Mouse (Mus musculus) forebrain, embryonic 15.5 days (tissue): ENCODE results near the gene Irf7. TPM values are rescaled to one million over a fixed set of nuclear protein-coding genes. Genes with fewer than 3 reads are reported as not detected.

Experiments
- ATAC-seq: fragments of 200-750 bp; cut with Nextera tagmentation; replicated peaks from 2 replicates; pipeline ENCODE4 v1.8.0; 2017; ENCODE audit warnings: mild to moderate bottlenecking, moderate TSS enrichment, moderate library complexity
- H3K27ac ChIP-seq: fragments of 300-500 bp; sonication (generic); replicated peaks from 2 replicates; pipeline ENCODE4 v1.5.1; 2015; ENCODE audit warnings: mild to moderate bottlenecking, inconsistent platforms
- H3K27me3 ChIP-seq: fragments of 300-500 bp; sonication (generic); 2 replicates; pipeline ENCODE4 v1.6.1; 2015; ENCODE audit warnings: inconsistent platforms
- H3K36me3 ChIP-seq: fragments of 300-500 bp; sonication (generic); 2 replicates; pipeline ENCODE4 v1.6.1; 2015; ENCODE audit warnings: mild to moderate bottlenecking, inconsistent platforms
- H3K4me1 ChIP-seq: fragments of 300-500 bp; sonication (generic); 2 replicates; pipeline ENCODE4 v1.6.1; 2015; ENCODE audit warnings: inconsistent platforms
- H3K4me2 ChIP-seq: fragments of 300-500 bp; sonication (generic); replicated peaks from 2 replicates; pipeline ENCODE4 v1.6.1; 2015; ENCODE audit warnings: mild to moderate bottlenecking, inconsistent platforms
- H3K4me3 ChIP-seq: fragments of 300-500 bp; sonication (generic); 2 replicates; pipeline ENCODE4 v1.5.1; 2015; ENCODE audit warnings: mild to moderate bottlenecking, inconsistent platforms
- H3K9ac ChIP-seq: fragments of 300-500 bp; sonication (generic); replicated peaks from 2 replicates; pipeline ENCODE4 v1.6.1; 2015; ENCODE audit warnings: mild to moderate bottlenecking, inconsistent platforms
- H3K9me3 ChIP-seq: fragments of 300-500 bp; sonication (generic); 2 replicates; pipeline ENCODE4 v1.6.1; 2016; ENCODE audit warnings: inconsistent platforms
- WGBS: fragments of 180-500 bp; shearing (Covaris S2); methylation state at CpG from one replicate; pipeline ENCODE4 v1.1.7; 2015; ENCODE audit warnings: mixed read lengths; 5-methylcytosine and 5-hydroxymethylcytosine counted together
- polyA plus RNA-seq: library from polyadenylated mRNA; unstranded; fragments of >200 nt; fragmentation: Nextera tagmentation; extraction: Ambion mirVana; gene quantifications from 2 replicates; pipeline ENCODE4 v1.2.1, GENCODE M21; 2015

Irf7 gene
- polyA plus RNA-seq, 1 experiment from 2014 or later: 1.1 TPM

DNA sequence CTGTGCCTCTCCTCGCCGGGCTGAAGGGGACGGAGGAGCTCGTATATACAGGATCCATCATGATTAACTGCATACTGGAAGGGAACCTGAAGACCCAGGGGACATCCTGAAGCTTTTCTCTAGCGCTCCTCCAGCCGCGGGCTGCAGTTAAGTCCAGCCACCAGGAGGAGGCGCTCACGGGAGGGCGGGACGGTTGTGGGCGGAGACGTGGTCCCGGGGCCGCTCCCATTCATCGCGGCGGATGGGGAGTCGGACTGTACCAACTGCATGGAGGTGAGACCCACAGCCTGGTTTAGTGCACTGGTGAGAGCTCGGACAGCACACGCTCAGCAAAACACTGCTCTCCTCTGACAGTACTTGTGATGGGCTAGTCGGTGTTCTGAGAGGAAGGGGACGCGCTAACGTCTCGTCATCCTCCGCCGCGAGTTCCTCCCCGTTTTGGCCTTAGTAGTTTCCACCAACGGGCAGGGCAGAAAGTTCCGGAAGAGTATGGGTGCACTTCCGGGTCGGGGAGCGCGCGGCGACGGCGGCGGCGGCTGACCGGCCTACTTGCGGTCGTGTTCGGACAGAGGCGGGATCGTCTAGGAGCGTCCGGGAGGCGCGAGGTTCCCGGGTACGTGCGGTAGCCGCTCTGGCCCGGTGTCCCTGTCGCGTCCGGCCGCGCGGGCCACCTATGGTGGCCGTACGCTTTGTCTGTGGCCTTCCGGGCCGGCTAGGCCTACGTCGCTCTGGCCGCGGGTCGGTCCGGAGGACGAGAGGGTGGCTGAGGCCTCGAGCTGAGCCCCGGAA is 37.8 kb downstream of the Irf7 start, which contains the start of gene Phrf1:
TSS of gene Phrf1 (plus strand) at position 506 of the 789 bp plus-strand sequence.
- H3K9me3 ChIP-seq: no peaks in the 10 kb centered on the region
- ATAC-seq: peak; percentile 96
- under 1% methylated on average over 76 of the region's 76 CpGs for WGBS
- H3K4me2 ChIP-seq: peak within 1 kb of the TSS; percentile 82
- peaks cover 24% of the 10 kb centered on the region for H3K4me1 ChIP-seq
- peak within 1 kb of the TSS; percentile 98 for H3K27ac ChIP-seq
- peak within 1 kb of the TSS; percentile 91 for H3K9ac ChIP-seq
- peak within 1 kb of the TSS; percentile 90 for H3K4me3 ChIP-seq
- no peaks in the 10 kb centered on the region for H3K27me3 ChIP-seq
- H3K36me3 ChIP-seq: peaks cover 20% of the 10 kb centered on the region

- Histone ChIP-seq H3K4me2 (peak overlapping the region; percentile 82; the same call in 1 of the 2 replicates), H3K4me1 (peaks cover 24% of the 10 kb centered on the region), H3K9ac (no peak overlapping the region), H3K27me3 (no peaks in the 10 kb centered on the region), H3K36me3 (peaks cover 13% of the 10 kb centered on the region), H3K9me3 (no peaks in the 10 kb centered on the region), H3K4me3 (peak overlapping the region; percentile 90; the same call in 1 of the 2 replicates), H3K27ac (peak overlapping the region; percentile 98)
- WGBS: 79% methylated on average over 4 of the region's 4 CpGs
- ATAC-seq: no peak
Observed at GRCm38 (mm10) chr7:141227796-141228195, 38.5 kb downstream of the Irf7 start.

GRCm38 (mm10) chr7:141226535-141226934 is 39.7 kb downstream of the Irf7 start:
- H3K27me3 ChIP-seq: no peaks in the 10 kb centered on the region
- 88% methylated on average over 6 of the region's 6 CpGs for WGBS
- H3K9ac ChIP-seq: no peak overlapping the region
- no peaks in the 10 kb centered on the region for H3K9me3 ChIP-seq
- peaks cover under 1% of the 10 kb centered on the region; the same call in 1 of the 2 replicates for H3K36me3 ChIP-seq
- H3K4me2 ChIP-seq: no peak overlapping the region
- no peak for ATAC-seq
- H3K4me3 ChIP-seq: no peak overlapping the region
- peaks cover 32% of the 10 kb centered on the region for H3K4me1 ChIP-seq
- no peak overlapping the region for H3K27ac ChIP-seq

GRCm38 (mm10) chr7:141222696-141223215 is 43.5 kb downstream of the Irf7 start:
- peaks cover 19% of the 10 kb centered on the region for H3K4me1 ChIP-seq
- H3K27ac ChIP-seq: no peak overlapping the region
- peak overlapping the region; percentile 51 for H3K4me2 ChIP-seq
- no peaks in the 10 kb centered on the region for H3K9me3 ChIP-seq
- 95% methylated on average over 4 of the region's 4 CpGs for WGBS
- no peak overlapping the region for H3K4me3 ChIP-seq
- no peak overlapping the region for H3K9ac ChIP-seq
- no peaks in the 10 kb centered on the region for H3K27me3 ChIP-seq
- H3K36me3 ChIP-seq: no peaks in the 10 kb centered on the region; the same call in 1 of the 2 replicates
- ATAC-seq: no peak

DNA sequence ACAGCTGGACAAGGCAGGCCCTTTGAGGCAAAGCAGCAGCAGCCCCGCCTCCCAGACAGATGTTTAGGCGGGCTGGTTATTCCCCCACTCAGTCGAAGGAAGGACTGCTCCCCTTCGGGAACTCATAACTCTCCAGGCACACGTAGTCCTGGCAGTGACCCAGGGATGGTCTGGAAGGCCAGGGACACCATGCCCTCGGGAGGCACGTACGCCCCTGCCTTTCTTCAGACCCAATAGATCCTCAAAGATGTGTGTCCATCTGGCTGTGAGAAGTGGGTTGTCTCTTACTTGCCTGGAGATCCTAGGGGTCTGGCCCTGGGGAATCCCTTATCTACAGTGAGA is 44.2 kb downstream of the Irf7 start:
- Histone ChIP-seq H3K9me3 (no peaks in the 10 kb centered on the region), H3K27ac (peak overlapping the region; percentile 36; the same call in 1 of the 2 replicates), H3K27me3 (no peaks in the 10 kb centered on the region), H3K36me3 (no peaks in the 10 kb centered on the region; the same call in 1 of the 2 replicates), H3K4me2 (peak overlapping the region; percentile 51), H3K4me1 (peaks cover 18% of the 10 kb centered on the region), H3K9ac (peak overlapping the region; percentile 37), H3K4me3 (peak overlapping the region; percentile 41)
- ATAC-seq: no peak; the same call in 1 of the 2 replicates
- 7% methylated on average over 8 of the region's 8 CpGs for WGBS

- peak; percentile 97 for ATAC-seq
- 2% methylated on average over 44 of the region's 44 CpGs for WGBS
- Histone ChIP-seq H3K36me3 (no peaks in the 10 kb centered on the region; the same call in 1 of the 2 replicates), H3K4me3 (peak overlapping the region; percentile 41), H3K4me2 (peak overlapping the region; percentile 51), H3K9me3 (no peaks in the 10 kb centered on the region), H3K27me3 (no peaks in the 10 kb centered on the region), H3K4me1 (peaks cover 24% of the 10 kb centered on the region), H3K27ac (peak overlapping the region; percentile 44), H3K9ac (peak overlapping the region; percentile 41)
Observed at GRCm38 (mm10) chr7:141221249-141222125, 44.8 kb downstream of the Irf7 start.

DNA sequence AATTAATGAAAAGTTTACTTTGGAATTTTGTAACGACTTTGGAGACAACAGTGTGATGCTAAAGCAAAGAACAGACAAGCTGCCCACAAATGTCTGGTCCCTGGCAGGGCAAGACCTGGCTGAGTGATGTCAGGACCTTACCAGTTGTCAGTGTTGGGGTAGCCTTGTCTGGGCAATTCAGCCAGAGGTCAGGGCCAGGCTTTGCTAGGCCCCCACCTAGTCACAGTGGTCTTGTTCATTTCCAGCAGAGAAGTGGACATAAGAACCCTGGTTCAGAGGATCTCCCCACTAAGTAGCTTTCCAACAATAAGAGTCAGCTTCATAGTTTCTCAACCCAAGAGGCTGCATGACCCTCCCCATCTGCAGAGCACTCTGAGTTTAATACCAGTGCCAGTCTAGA is 45.9 kb downstream of the Irf7 start:
- Histone ChIP-seq H3K36me3 (no peaks in the 10 kb centered on the region; the same call in 1 of the 2 replicates), H3K27ac (no peak overlapping the region), H3K4me3 (no peak overlapping the region), H3K9me3 (no peaks in the 10 kb centered on the region), H3K4me1 (peaks cover 30% of the 10 kb centered on the region), H3K4me2 (no peak overlapping the region), H3K9ac (no peak overlapping the region), H3K27me3 (no peaks in the 10 kb centered on the region)
- WGBS: 77% methylated on average over 1 of the region's 1 CpGs
- no peak for ATAC-seq

DNA sequence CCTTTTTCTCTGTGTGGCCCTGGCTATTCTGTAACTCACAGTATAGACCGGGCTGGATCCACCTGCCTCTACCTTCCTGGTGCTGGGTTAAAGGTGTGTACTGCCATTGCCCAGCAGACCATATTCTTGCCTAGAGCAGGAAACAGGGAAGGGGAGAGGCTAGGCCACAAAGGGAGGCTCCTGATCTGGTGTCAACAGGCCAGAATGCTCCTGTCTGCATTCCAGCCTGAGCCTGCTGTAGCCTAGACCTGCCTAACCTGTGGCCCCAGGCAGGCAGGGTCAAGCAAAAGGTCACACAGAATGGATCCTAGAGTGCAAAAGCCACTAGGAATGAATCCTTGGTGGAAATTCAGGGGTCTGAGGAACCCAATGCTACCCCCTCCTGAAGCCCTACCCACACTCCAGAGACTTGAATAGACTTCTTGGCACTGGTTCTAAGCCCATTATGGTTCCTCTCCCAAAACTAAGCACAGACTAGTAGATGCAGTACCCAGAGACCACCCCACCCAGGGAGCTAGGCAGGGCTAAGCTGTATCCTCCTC is 46.7 kb downstream of the Irf7 start:
- H3K4me1 ChIP-seq: peaks cover 37% of the 10 kb centered on the region
- H3K9me3 ChIP-seq: no peaks in the 10 kb centered on the region
- no peak overlapping the region for H3K9ac ChIP-seq
- no peak overlapping the region for H3K4me2 ChIP-seq
- ATAC-seq: no peak
- H3K27me3 ChIP-seq: no peaks in the 10 kb centered on the region
- no peak overlapping the region for H3K4me3 ChIP-seq
- H3K36me3 ChIP-seq: no peaks in the 10 kb centered on the region; the same call in 1 of the 2 replicates
- H3K27ac ChIP-seq: no peak overlapping the region
- 100% methylated on average over 1 of the region's 1 CpGs for WGBS

GRCm38 (mm10) chr7:141218557-141219133 is 47.6 kb downstream of the Irf7 start:
- H3K4me3 ChIP-seq: no peak overlapping the region

GRCm38 (mm10) chr7:141218141-141218540 is 48.1 kb downstream of the Irf7 start:
- H3K4me1 ChIP-seq: peaks cover 37% of the 10 kb centered on the region
- no peaks in the 10 kb centered on the region for H3K27me3 ChIP-seq
- no peaks in the 10 kb centered on the region; the same call in 1 of the 2 replicates for H3K36me3 ChIP-seq
- no peak overlapping the region for H3K9ac ChIP-seq
- H3K4me2 ChIP-seq: no peak overlapping the region
- no peak for ATAC-seq
- no peaks in the 10 kb centered on the region for H3K9me3 ChIP-seq
- no peak overlapping the region for H3K27ac ChIP-seq
- 81% methylated on average over 3 of the region's 3 CpGs for WGBS
- no peak overlapping the region for H3K4me3 ChIP-seq

More at GRCm38 (mm10) chr7:141218557-141219133, 47.6 kb downstream of the Irf7 start:
- Histone ChIP-seq H3K9me3 (no peaks in the 10 kb centered on the region), H3K9ac (no peak overlapping the region), H3K27ac (no peak overlapping the region), H3K27me3 (no peaks in the 10 kb centered on the region), H3K36me3 (no peaks in the 10 kb centered on the region; the same call in 1 of the 2 replicates), H3K4me1 (peaks cover 37% of the 10 kb centered on the region), H3K4me2 (no peak overlapping the region)
- ATAC-seq: no peak
- WGBS: 90% methylated on average over 5 of the region's 5 CpGs

DNA sequence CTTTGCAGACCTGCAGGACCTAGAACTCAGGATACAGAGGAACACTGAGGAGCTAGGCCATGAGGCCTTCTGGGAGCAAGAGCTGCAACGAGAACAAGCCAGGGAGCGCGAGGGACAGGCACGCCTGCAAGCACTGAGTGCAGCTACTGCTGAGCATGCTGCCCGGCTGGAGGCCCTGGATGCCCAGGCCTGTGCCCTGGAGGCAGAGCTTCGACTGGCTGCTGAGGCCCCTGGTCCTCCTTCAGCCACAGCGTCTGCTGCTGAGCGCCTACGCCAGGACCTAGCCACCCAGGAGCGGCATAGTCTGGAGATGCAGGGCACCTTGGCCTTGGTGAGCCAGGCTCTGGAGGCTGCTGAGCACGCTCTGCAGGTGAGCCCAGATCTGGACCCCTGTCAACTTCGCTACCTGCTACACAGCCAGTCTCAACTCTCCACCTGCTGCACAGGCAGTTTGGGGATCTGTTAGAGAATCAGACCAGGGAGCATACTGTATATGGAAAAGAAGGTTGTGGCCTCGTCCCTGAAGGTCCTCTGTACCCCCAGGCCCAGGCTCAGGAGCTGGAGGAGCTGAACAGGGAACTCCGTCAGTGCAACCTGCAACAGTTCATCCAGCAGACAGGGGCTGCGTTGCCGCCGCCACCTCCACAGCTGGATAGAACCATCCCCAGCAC is 48.8 kb downstream of the Irf7 start:
- Histone ChIP-seq H3K27me3 (no peaks in the 10 kb centered on the region), H3K36me3 (no peaks in the 10 kb centered on the region; the same call in 1 of the 2 replicates), H3K27ac (no peak overlapping the region), H3K9ac (no peak overlapping the region), H3K4me3 (no peak overlapping the region), H3K4me2 (no peak overlapping the region), H3K4me1 (peaks cover 35% of the 10 kb centered on the region), H3K9me3 (no peaks in the 10 kb centered on the region)
- no peak for ATAC-seq
- 93% methylated on average over 17 of the region's 17 CpGs for WGBS
